Mouse (Mus musculus) limb, embryonic 10.5 days (tissue): Measurements from ENCODE around the gene Kif5c. TPM values are rescaled to one million over a fixed set of nuclear protein-coding genes. Genes with fewer than 3 reads are reported as not detected.

Source experiments
- DNase-seq: peaks from one replicate; pipeline ENCODE4 v3.0.0-alpha.2; 2017; ENCODE audit warnings: low spot score
- H3K27ac ChIP-seq: fragments of 300-500 bp; sonication (generic); 2 replicates; pipeline ENCODE4 v1.5.1; 2016; ENCODE audit warnings: mild to moderate bottlenecking
- H3K27me3 ChIP-seq: fragments of 300-500 bp; sonication (generic); 2 replicates; pipeline ENCODE4 v1.6.1; 2016; ENCODE audit warnings: low read depth, mild to moderate bottlenecking; ENCODE audit not compliant: poor library complexity, severe bottlenecking
- H3K36me3 ChIP-seq: fragments of 300-500 bp; sonication (generic); 2 replicates; pipeline ENCODE4 v1.6.1; 2016; ENCODE audit warnings: mild to moderate bottlenecking, moderate library complexity
- H3K4me1 ChIP-seq: fragments of 300-500 bp; sonication (generic); 2 replicates; pipeline ENCODE4 v1.6.1; 2016
- H3K4me3 ChIP-seq: fragments of 300-500 bp; sonication (generic); 2 replicates; pipeline ENCODE4 v1.5.1; 2016; ENCODE audit warnings: mild to moderate bottlenecking, moderate library complexity
- H3K9me3 ChIP-seq: fragments of 300-500 bp; sonication (generic); replicated peaks from 2 replicates; pipeline ENCODE4 v1.6.1; 2016; ENCODE audit warnings: mild to moderate bottlenecking
- WGBS: fragments of 180-500 bp; shearing (Covaris S2); methylation state at CpG from one replicate; pipeline ENCODE4 v1.1.7; 2016; 5-methylcytosine and 5-hydroxymethylcytosine counted together
- polyA plus RNA-seq: library from polyadenylated mRNA; unstranded; fragments of >200 nt; fragmentation: Nextera tagmentation; extraction: Ambion mirVana; gene quantifications from 2 replicates; pipeline ENCODE4 v1.2.1, GENCODE M21; 2016

Gene Kif5c
- polyA plus RNA-seq, 1 experiment from 2014 or later, result 14.5 TPM

- Histone ChIP-seq H3K4me1 (peaks cover 57% of the 10 kb centered on the region), H3K4me3 (no peak overlapping the region), H3K27me3 (no peaks in the 10 kb centered on the region), H3K9me3 (no peaks in the 10 kb centered on the region), H3K36me3 (peaks cover 38% of the 10 kb centered on the region), H3K27ac (peak overlapping the region; percentile 86)
- WGBS, result 13% methylated on average over 8 of the region's 8 CpGs
- no peak for DNase-seq
Measured at GRCm38 (mm10) chr2:49718935-49719850, 100.1 kb downstream of the Kif5c start.

- Histone ChIP-seq H3K4me1 (peaks cover 57% of the 10 kb centered on the region), H3K27ac (peak overlapping the region; percentile 86), H3K4me3 (no peak overlapping the region), H3K27me3 (no peaks in the 10 kb centered on the region), H3K9me3 (no peaks in the 10 kb centered on the region), H3K36me3 (peaks cover 38% of the 10 kb centered on the region)
- WGBS, result 4% methylated on average over 6 of the region's 6 CpGs
- DNase-seq, result peak; percentile 71
Measured at GRCm38 (mm10) chr2:49719854-49720253, 100.8 kb downstream of the Kif5c start.

GRCm38 (mm10) chr2:49720343-49720742 lies 101.2 kb downstream of the Kif5c start:
- peaks cover 57% of the 10 kb centered on the region for H3K4me1 ChIP-seq
- WGBS, result 26% methylated on average over 9 of the region's 9 CpGs
- H3K27me3 ChIP-seq, result no peaks in the 10 kb centered on the region
- H3K27ac ChIP-seq, result peak overlapping the region; percentile 86
- no peak for DNase-seq
- peaks cover 43% of the 10 kb centered on the region for H3K36me3 ChIP-seq
- no peaks in the 10 kb centered on the region for H3K9me3 ChIP-seq
- H3K4me3 ChIP-seq, result peak overlapping the region; percentile 29

GRCm38 (mm10) chr2:49722331-49722730 lies 103.2 kb downstream of the Kif5c start:
- Histone ChIP-seq H3K4me3 (no peak overlapping the region), H3K27me3 (no peaks in the 10 kb centered on the region), H3K9me3 (no peaks in the 10 kb centered on the region), H3K4me1 (peaks cover 65% of the 10 kb centered on the region), H3K27ac (peak overlapping the region; percentile 75), H3K36me3 (peaks cover 31% of the 10 kb centered on the region)
- DNase-seq, result no peak
- 51% methylated on average over 9 of the region's 9 CpGs for WGBS

- Histone ChIP-seq H3K9me3 (no peaks in the 10 kb centered on the region), H3K27ac (peak overlapping the region; percentile 75), H3K4me1 (peaks cover 65% of the 10 kb centered on the region)
Measured at GRCm38 (mm10) chr2:49722983-49723382, 103.9 kb downstream of the Kif5c start.

GRCm38 (mm10) chr2:49726672-49727071 lies 107.6 kb downstream of the Kif5c start:
- Histone ChIP-seq H3K27me3 (no peaks in the 10 kb centered on the region), H3K27ac (peak overlapping the region; percentile 56), H3K36me3 (peaks cover 31% of the 10 kb centered on the region), H3K4me3 (no peak overlapping the region), H3K9me3 (no peaks in the 10 kb centered on the region), H3K4me1 (peaks cover 64% of the 10 kb centered on the region)
- WGBS, result 87% methylated on average over 11 of the region's 11 CpGs
- no peak for DNase-seq

More at GRCm38 (mm10) chr2:49722983-49723382, 103.9 kb downstream of the Kif5c start:
- Histone ChIP-seq H3K36me3 (peaks cover 31% of the 10 kb centered on the region), H3K4me3 (no peak overlapping the region), H3K27me3 (no peaks in the 10 kb centered on the region)
- 82% methylated on average over 13 of the region's 13 CpGs for WGBS
- no peak for DNase-seq

GRCm38 (mm10) chr2:49727199-49727598 lies 108.1 kb downstream of the Kif5c start:
- Histone ChIP-seq H3K4me1 (peaks cover 64% of the 10 kb centered on the region), H3K4me3 (no peak overlapping the region), H3K9me3 (no peaks in the 10 kb centered on the region), H3K27me3 (no peaks in the 10 kb centered on the region), H3K36me3 (peaks cover 31% of the 10 kb centered on the region), H3K27ac (peak overlapping the region; percentile 56)
- 23% methylated on average over 7 of the region's 7 CpGs for WGBS
- DNase-seq, result peak; percentile 71

- 78% methylated on average over 4 of the region's 4 CpGs for WGBS
- Histone ChIP-seq H3K27ac (peak overlapping the region; percentile 56; the same call in 1 of the 2 replicates), H3K4me3 (no peak overlapping the region), H3K27me3 (no peaks in the 10 kb centered on the region), H3K9me3 (no peaks in the 10 kb centered on the region), H3K4me1 (peaks cover 64% of the 10 kb centered on the region), H3K36me3 (peaks cover 30% of the 10 kb centered on the region)
- DNase-seq, result no peak
Measured at GRCm38 (mm10) chr2:49727686-49728085, 108.6 kb downstream of the Kif5c start.

- no peak for DNase-seq
- H3K4me3 ChIP-seq, result no peak overlapping the region
- WGBS, result 88% methylated on average over 10 of the region's 10 CpGs
- H3K9me3 ChIP-seq, result no peaks in the 10 kb centered on the region
- no peaks in the 10 kb centered on the region for H3K27me3 ChIP-seq
- H3K4me1 ChIP-seq, result peaks cover 71% of the 10 kb centered on the region
- H3K36me3 ChIP-seq, result peaks cover 16% of the 10 kb centered on the region
- 0 out of 2 replicates have a peak overlapping the region, but pooled peaks have one; percentile 4 for H3K27ac ChIP-seq
Measured at GRCm38 (mm10) chr2:49728896-49729610, 110.0 kb downstream of the Kif5c start.

GRCm38 (mm10) chr2:49729611-49729969 lies 110.5 kb downstream of the Kif5c start:
- H3K27me3 ChIP-seq, result no peaks in the 10 kb centered on the region
- H3K4me1 ChIP-seq, result peaks cover 75% of the 10 kb centered on the region
- no peak for DNase-seq
- H3K9me3 ChIP-seq, result no peaks in the 10 kb centered on the region
- H3K36me3 ChIP-seq, result peaks cover 11% of the 10 kb centered on the region
- H3K27ac ChIP-seq, result 0 out of 2 replicates have a peak overlapping the region, but pooled peaks have one; percentile 67
- no peak overlapping the region for H3K4me3 ChIP-seq
- WGBS, result 79% methylated on average over 2 of the region's 2 CpGs

GRCm38 (mm10) chr2:49730183-49730582 lies 111.1 kb downstream of the Kif5c start:
- WGBS, result 12% methylated on average over 5 of the region's 5 CpGs
- H3K27me3 ChIP-seq, result no peaks in the 10 kb centered on the region
- no peak overlapping the region for H3K4me3 ChIP-seq
- no peak for DNase-seq
- H3K4me1 ChIP-seq, result peaks cover 75% of the 10 kb centered on the region
- peaks cover 7% of the 10 kb centered on the region for H3K36me3 ChIP-seq
- H3K9me3 ChIP-seq, result no peaks in the 10 kb centered on the region
- H3K27ac ChIP-seq, result peak overlapping the region; percentile 67

GRCm38 (mm10) chr2:49732745-49733655 lies 113.9 kb downstream of the Kif5c start:
- WGBS, result 24% methylated on average over 11 of the region's 11 CpGs
- peak; percentile 63 for DNase-seq
- Histone ChIP-seq H3K27ac (peak overlapping the region; percentile 71), H3K4me3 (peak overlapping the region; percentile 27), H3K36me3 (peaks cover 20% of the 10 kb centered on the region), H3K4me1 (peaks cover 63% of the 10 kb centered on the region), H3K27me3 (no peaks in the 10 kb centered on the region), H3K9me3 (no peaks in the 10 kb centered on the region)
